Mouse (Mus musculus) erythroblast, embryonic 14.5 days (primary cell): Measurements from ENCODE around the gene Csmd2. TPM values are rescaled to one million over a fixed set of nuclear protein-coding genes. Genes with fewer than 3 reads are reported as not detected.

ENCODE experiments used
- H3K27me3 ChIP-seq: 2 replicates; pipeline ENCODE4 v1.6.1; 2012; ENCODE audit warnings: inconsistent platforms; ENCODE audit not compliant: control insufficient read depth
- H3K36me3 ChIP-seq: 2 replicates; pipeline ENCODE4 v1.6.1; 2012; ENCODE audit warnings: mild to moderate bottlenecking, inconsistent platforms; ENCODE audit not compliant: control insufficient read depth
- H3K4me1 ChIP-seq: 2 replicates; pipeline ENCODE4 v1.6.1; 2012; ENCODE audit warnings: inconsistent platforms; ENCODE audit not compliant: control insufficient read depth
- H3K4me3 ChIP-seq: replicated peaks from 2 replicates; pipeline ENCODE3; 2012; ENCODE audit warnings: moderate library complexity, mild to moderate bottlenecking, inconsistent platforms
- H3K9me3 ChIP-seq: 2 replicates; pipeline ENCODE4 v1.6.1; 2012; ENCODE audit warnings: low read length, inconsistent platforms, mixed read lengths; ENCODE audit not compliant: control insufficient read depth
- GATA1 ChIP-seq: IDR thresholded peaks from 2 replicates; pipeline ENCODE4 v1.6.1; 2012; ENCODE audit warnings: low read length, inconsistent platforms, mixed read lengths
- TAL1 ChIP-seq: IDR thresholded peaks from 3 replicates; pipeline ENCODE4 v1.6.1; 2012; ENCODE audit warnings: low read length, inconsistent platforms, mixed read lengths
- polyA plus RNA-seq: library from polyadenylated mRNA; stranded (reverse); fragments of >175 nt; gene quantifications from 2 replicates; pipeline ENCODE4 v1.2.3, GENCODE M21; 2012

Csmd2 gene
- polyA plus RNA-seq = not detected in 2 replicates

- TF ChIP-seq TAL1 (no peak), GATA1 (no peak)
- Histone ChIP-seq H3K4me3 (no peak within 1 kb of the TSS), H3K36me3 (no peaks in the 10 kb centered on the region), H3K4me1 (no peaks in the 10 kb centered on the region), H3K9me3 (peaks cover 6% of the 10 kb centered on the region), H3K27me3 (peaks cover 53% of the 10 kb centered on the region)
These were observed at the start of gene Csmd2 for GRCm38 (mm10) chr4:127987784-127988455. Gene Csmd2 (plus strand): TSS chr4:127987857.

GRCm38 (mm10) chr4:127947696-127948095 lies 40.0 kb upstream of the Csmd2 start:
- H3K4me1 ChIP-seq = no peaks in the 10 kb centered on the region
- H3K27me3 ChIP-seq = no peaks in the 10 kb centered on the region
- no peak overlapping the region for H3K4me3 ChIP-seq
- peaks cover 39% of the 10 kb centered on the region for H3K9me3 ChIP-seq
- TF ChIP-seq GATA1 (no peak), TAL1 (no peak)
- no peaks in the 10 kb centered on the region for H3K36me3 ChIP-seq

- TF ChIP-seq GATA1 = no peak
- TF ChIP-seq TAL1 = no peak
- H3K36me3 ChIP-seq = no peaks in the 10 kb centered on the region
- no peaks in the 10 kb centered on the region for H3K27me3 ChIP-seq
- H3K4me1 ChIP-seq = no peaks in the 10 kb centered on the region
- H3K9me3 ChIP-seq = peaks cover 59% of the 10 kb centered on the region
- H3K4me3 ChIP-seq = no peak overlapping the region
These were observed 34.5 kb upstream of the Csmd2 start for GRCm38 (mm10) chr4:127953006-127953710.

GRCm38 (mm10) chr4:127969101-127969500 lies 18.6 kb upstream of the Csmd2 start:
- H3K27me3 ChIP-seq = peaks cover 17% of the 10 kb centered on the region
- H3K9me3 ChIP-seq = 0 out of 2 replicates have a peak, but pooled peaks cover 2% of the 10 kb centered on the region
- TF ChIP-seq TAL1 (no peak), GATA1 (no peak)
- no peaks in the 10 kb centered on the region for H3K36me3 ChIP-seq
- no peaks in the 10 kb centered on the region for H3K4me1 ChIP-seq
- no peak overlapping the region for H3K4me3 ChIP-seq

- no peaks in the 10 kb centered on the region for H3K36me3 ChIP-seq
- H3K4me1 ChIP-seq = no peaks in the 10 kb centered on the region
- no peak overlapping the region for H3K4me3 ChIP-seq
- 0 out of 2 replicates have a peak, but pooled peaks cover 2% of the 10 kb centered on the region for H3K9me3 ChIP-seq
- TF ChIP-seq TAL1 (no peak), GATA1 (no peak)
- peaks cover 17% of the 10 kb centered on the region for H3K27me3 ChIP-seq
These were observed 17.6 kb upstream of the Csmd2 start for GRCm38 (mm10) chr4:127970018-127970421.

GRCm38 (mm10) chr4:127970901-127971868 lies 16.5 kb upstream of the Csmd2 start, which contains the start of gene CK137956:
Gene CK137956 (minus strand): TSS chr4:127970951.
- H3K4me3 ChIP-seq = no peak within 1 kb of the TSS
- no peaks in the 10 kb centered on the region for H3K4me1 ChIP-seq
- H3K36me3 ChIP-seq = no peaks in the 10 kb centered on the region
- peaks cover 17% of the 10 kb centered on the region for H3K27me3 ChIP-seq
- TF ChIP-seq GATA1 (no peak), TAL1 (no peak)
- 0 out of 2 replicates have a peak, but pooled peaks cover under 1% of the 10 kb centered on the region for H3K9me3 ChIP-seq

- H3K9me3 ChIP-seq = no peaks in the 10 kb centered on the region
These were observed 14.7 kb upstream of the Csmd2 start for GRCm38 (mm10) chr4:127972976-127973375.

GRCm38 (mm10) chr4:127981125-127981524 lies 6.5 kb upstream of the Csmd2 start:
- H3K4me3 ChIP-seq = no peak overlapping the region
- TF ChIP-seq TAL1 (no peak), GATA1 (no peak)
- H3K27me3 ChIP-seq = peaks cover 9% of the 10 kb centered on the region
- peaks cover 6% of the 10 kb centered on the region for H3K9me3 ChIP-seq
- no peaks in the 10 kb centered on the region for H3K36me3 ChIP-seq
- H3K4me1 ChIP-seq = no peaks in the 10 kb centered on the region

More at GRCm38 (mm10) chr4:127972976-127973375, 14.7 kb upstream of the Csmd2 start:
- H3K36me3 ChIP-seq = no peaks in the 10 kb centered on the region
- H3K4me3 ChIP-seq = no peak overlapping the region
- H3K4me1 ChIP-seq = no peaks in the 10 kb centered on the region
- TF ChIP-seq GATA1 (no peak), TAL1 (no peak)
- peaks cover 17% of the 10 kb centered on the region for H3K27me3 ChIP-seq
